Comparison of ENCODE assay signal across 8 mouse cellular contexts in the genomic region with DNA sequence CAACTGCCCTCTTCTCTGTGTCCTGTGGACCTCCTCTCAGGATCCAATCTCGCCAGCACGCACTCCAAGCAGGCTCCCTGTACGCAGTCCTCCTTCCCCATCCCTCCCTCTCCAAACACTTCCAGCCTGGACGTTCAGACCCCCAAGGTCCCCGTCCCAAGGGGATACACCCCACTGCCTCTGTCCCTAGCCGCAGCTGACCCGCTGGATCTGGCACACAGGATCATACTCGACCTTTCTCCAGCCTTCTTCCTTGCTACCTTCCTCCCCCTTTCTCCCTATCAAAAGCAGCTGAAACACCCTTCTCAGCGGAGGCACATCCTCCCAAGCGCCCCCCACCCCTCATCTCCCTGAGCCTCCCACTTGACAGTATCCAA. TPM values are rescaled to one million over a fixed set of nuclear protein-coding genes. Genes with fewer than 3 reads are reported as not detected.
DNase-seq lines count a peak whose midpoint lies in the region; ATAC-seq lines count a peak whose summit lies in the region.

No protein-coding gene starts in this region.

- peak overlapping the region; percentile 60 for H3K4me2 ChIP-seq in liver, embryonic 11.5 days
- peak overlapping the region; percentile 95 for H3K4me2 ChIP-seq in forebrain, embryonic 12.5 days
- H3K4me2 ChIP-seq in intestine, embryonic 15.5 days (replicated peaks) = peak overlapping the region; percentile 74
- peak overlapping the region; percentile 80 for H3K4me2 ChIP-seq in neural tube, embryonic 14.5 days (ENCODE audit: low read depth, low read length)

- H3K4me1 ChIP-seq in liver, embryonic 11.5 days (replicated peaks; ENCODE audit: control insufficient read depth, insufficient read depth, low read length) = no peaks in the 10 kb centered on the region
- peaks cover 21% of the 10 kb centered on the region for H3K4me1 ChIP-seq in forebrain, embryonic 12.5 days
- H3K4me1 ChIP-seq in intestine, embryonic 15.5 days (replicated peaks) = peaks cover 13% of the 10 kb centered on the region
- peaks cover 15% of the 10 kb centered on the region for H3K4me1 ChIP-seq in neural tube, embryonic 14.5 days (ENCODE audit: control insufficient read depth, insufficient read depth, low read length)

- ATAC-seq in liver, embryonic 11.5 days (replicated peaks; ENCODE audit: low FRiP score) = no peak
- ATAC-seq in forebrain, embryonic 12.5 days (ENCODE audit: low FRiP score) = peak; percentile 40; the same call in 1 of the 2 replicates
- ATAC-seq in intestine, embryonic 15.5 days = no peak
- peak; percentile 39; the same call in 1 of the 2 replicates for ATAC-seq in neural tube, embryonic 14.5 days (ENCODE audit: low read depth)

- peak; percentile 30 for DNase-seq in liver, embryonic 11.5 days (ENCODE audit: low spot score)
- no peak for DNase-seq in liver
- DNase-seq in frontal cortex, postnatal 25 days (ENCODE audit: low spot score in 2 of 2) = no peak
- DNase-seq in left cerebral cortex, adult 9 months (ENCODE audit: low spot score in 2 of 2) = no peak
- DNase-seq in urinary bladder, adult 2 months (ENCODE audit: low spot score) = no peak

- no peaks in the 10 kb centered on the region for H3K36me3 ChIP-seq in liver, embryonic 11.5 days (ENCODE audit: control insufficient read depth, insufficient read depth, low read length)
- no peaks in the 10 kb centered on the region for H3K36me3 ChIP-seq in forebrain, embryonic 12.5 days (replicated peaks)
- no peaks in the 10 kb centered on the region for H3K36me3 ChIP-seq in intestine, embryonic 15.5 days
- no peaks in the 10 kb centered on the region for H3K36me3 ChIP-seq in neural tube, embryonic 14.5 days (ENCODE audit: control insufficient read depth, insufficient read depth, low read length)

- no peak overlapping the region for H3K9ac ChIP-seq in liver, embryonic 11.5 days (ENCODE audit: low read depth, low read length)
- peak overlapping the region; percentile 52 for H3K9ac ChIP-seq in forebrain, embryonic 12.5 days
- H3K9ac ChIP-seq in intestine, embryonic 15.5 days = no peak overlapping the region
- peak overlapping the region; percentile 80 for H3K9ac ChIP-seq in neural tube, embryonic 14.5 days (replicated peaks; ENCODE audit: low read depth, low read length)

- no peak overlapping the region; the same call in 1 of the 2 replicates for H3K4me3 ChIP-seq in liver, embryonic 11.5 days (ENCODE audit: low read depth, low read length)
- peak overlapping the region; percentile 53 for H3K4me3 ChIP-seq in forebrain, embryonic 12.5 days (replicated peaks)
- peak overlapping the region; percentile 40 for H3K4me3 ChIP-seq in intestine, embryonic 15.5 days (replicated peaks)
- peak overlapping the region; percentile 64 for H3K4me3 ChIP-seq in neural tube, embryonic 14.5 days (ENCODE audit: low read depth, low read length)

- no peaks in the 10 kb centered on the region for H3K9me3 ChIP-seq in liver, embryonic 11.5 days (ENCODE audit: control insufficient read depth, low read length)
- H3K9me3 ChIP-seq in forebrain, embryonic 12.5 days = no peaks in the 10 kb centered on the region
- no peaks in the 10 kb centered on the region for H3K9me3 ChIP-seq in intestine, embryonic 15.5 days
- H3K9me3 ChIP-seq in neural tube, embryonic 14.5 days (ENCODE audit: control insufficient read depth, low read length) = no peaks in the 10 kb centered on the region

- no peak overlapping the region for H3K27ac ChIP-seq in liver, embryonic 11.5 days (ENCODE audit: low read depth, low read length)
- no peak overlapping the region for H3K27ac ChIP-seq in forebrain, embryonic 12.5 days
- no peak overlapping the region for H3K27ac ChIP-seq in intestine, embryonic 15.5 days
- peak overlapping the region; percentile 79 for H3K27ac ChIP-seq in neural tube, embryonic 14.5 days (ENCODE audit: low read depth, low read length)

- peaks cover 45% of the 10 kb centered on the region for H3K27me3 ChIP-seq in liver, embryonic 11.5 days (replicated peaks; ENCODE audit: control insufficient read depth, insufficient read depth, low read length)
- peaks cover 43% of the 10 kb centered on the region for H3K27me3 ChIP-seq in forebrain, embryonic 12.5 days
- peaks cover 45% of the 10 kb centered on the region for H3K27me3 ChIP-seq in intestine, embryonic 15.5 days (replicated peaks)
- peaks cover 8% of the 10 kb centered on the region; the same call in 1 of the 2 replicates for H3K27me3 ChIP-seq in neural tube, embryonic 14.5 days (ENCODE audit: control insufficient read depth, insufficient read depth, low read length)

- WGBS in liver, embryonic 11.5 days = 2% methylated on average over 10 of the region's 10 CpGs
- WGBS in forebrain, embryonic 12.5 days = under 1% methylated on average over 10 of the region's 10 CpGs
- under 1% methylated on average over 10 of the region's 10 CpGs for WGBS in intestine, embryonic 15.5 days
- 0% methylated on average over 10 of the region's 10 CpGs for WGBS in neural tube, embryonic 14.5 days

RNA-seq across cellular contexts. Expression of a gene that starts 0.8 kb away (rescaled TPM):
- polyA plus RNA-seq in liver, embryonic 11.5 days (2014; fragmentation: Nextera tagmentation; extraction: Ambion mirVana) = 0.10 and 0.21 TPM in 2 replicates
- 2.1 and 2.3 TPM in 2 replicates for polyA plus RNA-seq in forebrain, embryonic 12.5 days (2016; fragmentation: Nextera tagmentation; extraction: Ambion mirVana)
- polyA plus RNA-seq in intestine, embryonic 15.5 days (2015; fragmentation: Nextera tagmentation; extraction: Ambion mirVana) = 0.70 and 0.72 TPM in 2 replicates
- polyA plus RNA-seq in neural tube, embryonic 14.5 days (2014; fragmentation: Nextera tagmentation; extraction: Ambion mirVana) = 69.3 and 94.9 TPM in 2 replicates
- polyA plus RNA-seq in urinary bladder, adult 2 months (2012; rRNA removed) = 2.7 and 3.5 TPM in 2 replicates

Comparison
In these comparisons a context has a peak if more than half of its experiments do, and no peak if none do; other contexts are left out.
1. ATAC-seq: peak in forebrain, embryonic 12.5 days (single experiment) and neural tube, embryonic 14.5 days (single experiment); none in liver, embryonic 11.5 days (single experiment) and intestine, embryonic 15.5 days (single experiment).
2. H3K9ac ChIP-seq: peak in forebrain, embryonic 12.5 days (single experiment) and neural tube, embryonic 14.5 days (single experiment); none in liver, embryonic 11.5 days (single experiment) and intestine, embryonic 15.5 days (single experiment).
3. RNA of a gene that starts 0.8 kb away (polyA plus RNA-seq): 69.3 to 94.9 TPM in neural tube, embryonic 14.5 days; 2.7 to 3.5 TPM in urinary bladder, adult 2 months, 2.1 to 2.3 TPM in forebrain, embryonic 12.5 days, 0.70 to 0.72 TPM in intestine, embryonic 15.5 days and 0.10 to 0.21 TPM in liver, embryonic 11.5 days; every median in the first group is over 10 times any median in the second.
4. Peak in every context shown above with its lines, with median percentiles within 50 percentile points of each other: H3K4me2 ChIP-seq.